Mouse (Mus musculus): ENCODE results near the gene Vps52. TPM values are rescaled to one million over a fixed set of nuclear protein-coding genes. Genes with fewer than 3 reads are reported as not detected.

The Vps52 gene
- 10 to 100 TPM; 25.1 to 28.2 TPM for polyA plus RNA-seq (2017; shearing (Covaris generic))

DNA sequence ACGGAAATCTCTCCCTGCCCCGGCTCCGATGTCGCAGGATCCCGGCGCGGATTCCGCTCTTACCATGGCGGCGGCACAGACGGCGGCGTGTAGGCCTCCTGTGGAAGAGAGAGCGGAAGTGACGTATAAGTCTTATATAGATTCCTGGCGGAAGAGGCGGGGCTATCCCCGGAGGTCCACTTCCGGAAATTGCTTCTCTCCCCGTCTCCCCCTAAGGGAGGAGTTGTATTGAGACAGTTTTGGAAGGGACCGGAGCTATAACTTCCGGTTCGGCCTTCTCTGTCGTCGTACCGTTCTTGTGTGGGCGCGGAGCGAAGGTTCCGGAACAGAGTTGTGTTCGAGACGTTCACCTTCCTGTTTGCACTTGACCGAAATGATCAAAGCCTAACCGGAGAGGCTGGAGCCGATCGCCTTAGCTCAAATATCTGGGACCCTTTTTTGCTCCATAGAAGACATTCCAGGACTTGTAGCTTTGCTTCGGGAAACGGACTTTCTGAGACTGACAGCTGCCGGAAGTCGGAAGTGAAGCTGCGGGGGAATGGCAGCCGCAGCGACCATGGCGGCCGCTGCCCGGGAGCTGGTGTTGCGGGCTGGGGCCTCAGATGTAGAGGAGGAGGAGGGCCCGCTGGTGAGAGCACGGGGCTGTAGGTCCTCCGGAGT lies at the start of gene Vps52, which contains the start of gene Rps18:
Gene Vps52, plus strand, starts transcription at position 258 of the 660 bp plus-strand sequence.
Gene Rps18, minus strand, starts transcription at position 447 of the 660 bp plus-strand sequence.
- peak; percentile 77 for ATAC-seq

- ATAC-seq, result no peak
Observed at GRCm38 (mm10) chr17:33908331-33909076, 47.1 kb upstream of the Vps52 start.

- ATAC-seq, result peak; percentile 85
Observed at GRCm38 (mm10) chr17:33909077-33909868, 46.3 kb upstream of the Vps52 start, which contains the start of gene Daxx. TSS of gene Daxx (plus strand) at chr17:33909414.

- ATAC-seq, result no peak
Observed at GRCm38 (mm10) chr17:33909869-33910250, 45.8 kb upstream of the Vps52 start.

- ATAC-seq, result no peak
Observed at GRCm38 (mm10) chr17:33910346-33911051, 45.1 kb upstream of the Vps52 start.

DNA sequence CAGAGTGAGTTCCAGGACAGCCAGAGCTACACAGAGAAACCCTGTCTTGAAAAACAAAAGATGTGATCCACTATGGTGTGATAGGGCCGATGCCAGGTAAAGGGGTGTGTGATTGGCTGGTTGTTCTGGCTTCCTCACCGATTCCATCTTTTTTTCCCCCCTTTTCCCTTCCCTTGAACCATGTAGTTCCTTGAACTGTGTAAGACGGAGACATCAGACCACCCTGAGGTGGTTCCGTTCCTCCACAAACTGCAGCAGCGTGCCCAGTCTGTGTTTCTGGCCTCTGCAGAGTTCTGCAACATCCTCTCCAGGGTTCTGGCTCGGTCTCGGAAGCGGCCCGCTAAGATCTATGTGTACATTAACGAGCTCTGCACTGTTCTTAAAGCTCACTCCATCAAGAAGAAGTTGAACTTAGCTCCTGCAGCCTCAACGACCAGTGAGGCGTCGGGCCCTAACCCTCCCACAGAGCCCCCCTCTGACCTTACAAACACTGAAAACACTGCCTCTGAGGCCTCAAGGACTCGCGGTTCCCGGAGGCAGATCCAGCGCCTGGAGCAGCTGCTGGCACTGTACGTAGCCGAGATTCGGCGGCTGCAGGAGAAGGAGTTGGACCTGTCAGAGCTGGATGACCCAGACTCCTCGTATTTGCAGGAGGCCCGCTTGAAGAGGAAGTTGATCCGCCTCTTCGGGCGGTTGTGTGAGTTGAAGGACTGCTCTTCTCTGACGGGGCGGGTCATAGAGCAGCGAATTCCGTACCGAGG lies 44.4 kb upstream of the Vps52 start:
- no peak for ATAC-seq

- ATAC-seq, result no peak
Observed at GRCm38 (mm10) chr17:33911813-33912414, 43.7 kb upstream of the Vps52 start.

DNA sequence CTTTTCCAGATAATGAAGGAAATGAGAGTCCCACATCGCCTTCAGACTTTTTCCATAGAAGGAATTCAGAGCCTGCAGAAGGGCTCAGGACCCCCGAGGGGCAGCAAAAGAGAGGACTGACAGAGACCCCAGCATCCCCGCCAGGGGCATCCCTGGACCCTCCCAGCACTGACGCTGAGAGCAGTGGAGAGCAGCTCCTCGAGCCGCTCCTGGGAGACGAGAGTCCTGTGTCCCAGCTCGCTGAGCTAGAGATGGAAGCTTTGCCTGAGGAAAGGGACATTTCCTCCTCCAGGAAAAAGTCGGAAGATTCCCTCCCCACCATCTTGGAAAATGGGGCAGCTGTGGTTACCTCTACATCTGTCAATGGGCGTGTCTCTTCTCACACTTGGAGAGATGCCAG lies 42.3 kb upstream of the Vps52 start:
- ATAC-seq, result no peak

- ATAC-seq, result no peak
Observed at GRCm38 (mm10) chr17:33913905-33914304, 41.7 kb upstream of the Vps52 start.

- no peak for ATAC-seq
Observed at GRCm38 (mm10) chr17:33914969-33915391, 40.6 kb upstream of the Vps52 start.

- peak; percentile 66 for ATAC-seq
Observed at GRCm38 (mm10) chr17:33915671-33916250, 39.9 kb upstream of the Vps52 start, which contains the start of the genes Tapbp and Zbtb22. TSS of gene Tapbp (plus strand) at chr17:33915899. TSS of gene Zbtb22 (plus strand) at chr17:33915904.

GRCm38 (mm10) chr17:33916294-33916693 lies 39.3 kb upstream of the Vps52 start:
- ATAC-seq, result no peak

- no peak for ATAC-seq
Observed at GRCm38 (mm10) chr17:33916847-33917655, 38.6 kb upstream of the Vps52 start.

- no peak for ATAC-seq
Observed at GRCm38 (mm10) chr17:33917656-33918292, 37.8 kb upstream of the Vps52 start.

DNA sequence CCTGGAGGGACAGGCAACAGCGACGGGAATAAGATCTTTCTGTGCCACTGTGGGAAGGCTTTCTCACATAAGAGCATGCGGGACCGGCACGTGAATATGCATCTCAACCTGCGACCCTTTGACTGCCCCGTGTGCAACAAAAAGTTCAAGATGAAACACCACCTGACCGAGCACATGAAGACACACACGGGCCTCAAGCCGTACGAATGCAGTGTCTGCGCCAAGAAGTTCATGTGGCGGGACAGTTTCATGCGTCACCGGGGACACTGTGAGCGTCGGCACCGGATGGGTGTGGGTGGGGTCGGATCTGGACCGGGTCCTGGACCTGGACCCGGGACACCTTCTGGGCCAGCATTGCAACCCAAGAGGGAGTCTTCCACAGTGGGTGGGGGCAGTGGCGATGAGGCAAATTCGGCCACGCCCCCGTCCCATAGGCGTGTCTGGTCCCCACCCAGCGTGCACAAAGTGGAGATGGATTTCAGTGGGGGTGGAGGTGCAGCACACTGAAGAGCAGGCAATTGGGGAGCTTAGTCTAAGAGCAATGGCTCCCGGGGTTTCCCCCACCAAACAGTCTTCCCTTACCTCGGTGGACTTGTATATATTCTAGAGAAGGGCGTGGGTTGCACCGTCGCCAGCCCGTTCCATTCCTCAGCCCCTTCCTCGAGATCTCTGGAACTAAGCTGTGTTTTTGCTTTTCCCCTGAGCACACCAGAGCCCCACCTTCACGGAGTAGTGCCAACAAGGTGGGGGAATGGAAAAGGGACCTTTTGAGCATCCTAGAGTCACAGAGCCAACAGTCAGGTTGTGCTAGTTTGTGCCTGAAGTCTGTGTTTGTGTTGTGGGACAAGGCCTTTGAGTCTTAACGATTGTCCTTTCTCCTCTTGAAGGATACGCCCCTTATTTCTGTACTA lies 37.1 kb upstream of the Vps52 start:
- ATAC-seq, result peak; percentile 6

GRCm38 (mm10) chr17:33919351-33920281 lies 36.0 kb upstream of the Vps52 start:
- peak; percentile 56 for ATAC-seq

All from activated CD4-positive, CD25-positive, alpha-beta regulatory T cell, adult 4 months (primary cell).